Mouse (Mus musculus): ENCODE results near the gene Map4. TPM values are rescaled to one million over a fixed set of nuclear protein-coding genes. Genes with fewer than 3 reads are reported as not detected.

The Map4 gene
- polyA plus RNA-seq, 1 experiment from 2014 or later = 159 TPM

DNA sequence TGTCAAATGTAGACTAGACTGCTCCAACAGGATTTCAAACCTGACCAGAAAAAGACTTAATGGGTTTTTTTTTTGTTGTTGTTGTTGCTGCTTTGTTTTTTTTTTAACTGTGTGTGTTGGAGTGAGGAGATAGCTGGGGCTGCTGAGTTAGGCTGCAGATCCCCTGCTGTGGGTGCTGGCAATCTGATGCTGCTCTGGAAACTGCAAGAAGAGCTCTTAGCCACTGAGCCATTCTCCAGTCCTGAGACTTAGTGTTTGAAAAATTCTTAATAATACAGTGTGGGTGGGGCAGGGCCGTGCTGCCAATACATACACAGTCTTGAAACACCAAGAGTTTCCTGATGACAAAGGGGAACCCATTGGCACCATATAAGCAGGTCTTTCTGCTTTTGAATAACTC lies 70.7 kb downstream of the Map4 start:
- no peaks in the 10 kb centered on the region for H3K36me3 ChIP-seq (ENCODE audit: control insufficient read depth, insufficient read depth, low read length)
- no peaks in the 10 kb centered on the region for H3K9me3 ChIP-seq (ENCODE audit: control insufficient read depth, low read length)
- H3K4me1 ChIP-seq (ENCODE audit: control insufficient read depth, insufficient read depth, low read length) = no peaks in the 10 kb centered on the region
- H3K27me3 ChIP-seq (ENCODE audit: control insufficient read depth, insufficient read depth, low read length) = no peaks in the 10 kb centered on the region
- no peak overlapping the region for H3K9ac ChIP-seq (replicated peaks; ENCODE audit: low read length)
- 73% methylated on average over 1 of the region's 1 CpGs for WGBS
- H3K4me3 ChIP-seq (replicated peaks; ENCODE audit: low read depth, low read length) = no peak overlapping the region
- no peak overlapping the region for H3K27ac ChIP-seq (replicated peaks; ENCODE audit: low read depth, low read length)
- ATAC-seq (ENCODE audit: low FRiP score, low TSS enrichment) (no peak), DNase-seq (peak; percentile 5)
- H3K4me2 ChIP-seq (ENCODE audit: low read length) = no peak overlapping the region

- WGBS = 90% methylated on average over 3 of the region's 3 CpGs
- ATAC-seq (ENCODE audit: low FRiP score, low TSS enrichment) (no peak), DNase-seq (no peak)
- H3K4me1 ChIP-seq (ENCODE audit: control insufficient read depth, insufficient read depth, low read length) = no peaks in the 10 kb centered on the region
- no peak overlapping the region for H3K4me2 ChIP-seq (ENCODE audit: low read length)
- H3K9ac ChIP-seq (replicated peaks; ENCODE audit: low read length) = no peak overlapping the region
- H3K4me3 ChIP-seq (replicated peaks; ENCODE audit: low read depth, low read length) = no peak overlapping the region
- no peaks in the 10 kb centered on the region for H3K9me3 ChIP-seq (ENCODE audit: control insufficient read depth, low read length)
- no peak overlapping the region for H3K27ac ChIP-seq (replicated peaks; ENCODE audit: low read depth, low read length)
- no peaks in the 10 kb centered on the region for H3K36me3 ChIP-seq (ENCODE audit: control insufficient read depth, insufficient read depth, low read length)
- H3K27me3 ChIP-seq (ENCODE audit: control insufficient read depth, insufficient read depth, low read length) = no peaks in the 10 kb centered on the region
Observed at GRCm38 (mm10) chr9:110002413-110002812, 71.2 kb downstream of the Map4 start.

DNA sequence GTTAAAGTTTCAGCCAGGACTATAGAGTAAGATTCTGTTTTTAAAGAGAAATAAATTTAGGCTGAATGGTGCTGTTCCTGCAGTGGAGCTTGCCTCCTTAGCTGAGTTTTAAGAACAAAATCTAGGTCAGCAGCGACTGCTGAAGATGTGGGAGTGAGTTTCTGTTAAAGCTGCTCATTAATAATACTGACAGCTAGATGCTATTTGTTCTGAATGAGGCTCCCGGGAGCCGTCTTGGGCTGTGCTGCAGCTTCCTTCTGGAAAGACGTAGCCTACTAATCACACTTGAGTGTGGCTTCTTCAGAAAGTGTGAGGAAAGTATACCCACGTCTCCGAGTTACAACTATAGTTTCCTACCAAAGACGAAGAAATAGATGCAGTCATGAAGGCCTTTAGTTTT lies 88.0 kb downstream of the Map4 start:
- Histone ChIP-seq H3K4me3 (replicated peaks; ENCODE audit: low read depth, low read length) (no peak overlapping the region), H3K36me3 (ENCODE audit: control insufficient read depth, insufficient read depth, low read length) (no peaks in the 10 kb centered on the region), H3K9ac (replicated peaks; ENCODE audit: low read length) (no peak overlapping the region), H3K4me2 (ENCODE audit: low read length) (no peak overlapping the region), H3K27ac (replicated peaks; ENCODE audit: low read depth, low read length) (no peak overlapping the region), H3K27me3 (ENCODE audit: control insufficient read depth, insufficient read depth, low read length) (no peaks in the 10 kb centered on the region), H3K9me3 (ENCODE audit: control insufficient read depth, low read length) (no peaks in the 10 kb centered on the region), H3K4me1 (ENCODE audit: control insufficient read depth, insufficient read depth, low read length) (no peaks in the 10 kb centered on the region)
- ATAC-seq (ENCODE audit: low FRiP score, low TSS enrichment) (no peak), DNase-seq (no peak)
- 68% methylated on average over 7 of the region's 7 CpGs for WGBS

DNA sequence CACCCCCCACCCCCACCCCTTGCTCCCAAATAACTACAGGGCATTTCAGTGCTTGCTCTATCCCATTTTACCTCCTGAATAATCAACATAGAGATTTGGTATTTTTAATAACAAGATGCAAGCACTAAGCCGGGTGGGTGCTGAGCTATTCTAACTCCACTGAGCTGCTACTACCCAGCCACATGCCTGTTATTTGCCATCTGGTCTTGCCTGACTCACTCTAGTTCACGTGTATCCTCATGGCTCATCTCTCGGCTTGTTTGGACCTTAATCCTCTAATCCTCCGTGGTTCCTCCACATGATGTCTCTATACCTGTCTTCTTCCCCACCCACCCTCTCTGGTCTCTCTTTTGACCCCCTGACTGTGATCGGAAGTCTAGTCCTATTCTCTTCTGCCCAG lies 89.1 kb downstream of the Map4 start:
- no peaks in the 10 kb centered on the region for H3K36me3 ChIP-seq (ENCODE audit: control insufficient read depth, insufficient read depth, low read length)
- H3K27ac ChIP-seq (replicated peaks; ENCODE audit: low read depth, low read length) = no peak overlapping the region
- no peak overlapping the region for H3K4me2 ChIP-seq (ENCODE audit: low read length)
- WGBS = 43% methylated on average over 5 of the region's 5 CpGs
- DNase-seq = no peak
- no peak for ATAC-seq (ENCODE audit: low FRiP score, low TSS enrichment)
- no peak overlapping the region for H3K4me3 ChIP-seq (replicated peaks; ENCODE audit: low read depth, low read length)
- no peaks in the 10 kb centered on the region for H3K9me3 ChIP-seq (ENCODE audit: control insufficient read depth, low read length)
- no peak overlapping the region for H3K9ac ChIP-seq (replicated peaks; ENCODE audit: low read length)
- no peaks in the 10 kb centered on the region for H3K27me3 ChIP-seq (ENCODE audit: control insufficient read depth, insufficient read depth, low read length)
- no peaks in the 10 kb centered on the region for H3K4me1 ChIP-seq (ENCODE audit: control insufficient read depth, insufficient read depth, low read length)

DNA sequence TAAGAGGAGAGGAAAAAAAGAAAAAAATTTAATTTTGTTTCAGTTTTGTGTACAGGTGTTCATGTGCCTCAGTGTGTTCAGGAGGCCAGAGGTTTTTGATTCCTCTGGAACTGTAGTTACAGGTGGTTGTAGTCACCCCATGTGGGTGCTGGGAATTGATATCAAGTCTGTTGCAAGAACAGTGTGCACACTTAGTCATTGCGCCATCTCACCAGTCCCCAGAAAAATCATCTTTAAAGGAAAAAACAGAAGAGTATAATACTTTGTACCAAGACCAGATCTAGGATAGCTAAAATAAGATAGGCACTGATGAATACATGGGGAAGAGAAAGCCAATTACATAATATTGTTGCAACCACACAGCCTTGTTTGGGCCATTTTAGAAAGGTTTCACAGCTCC lies 90.2 kb downstream of the Map4 start:
- H3K9me3 ChIP-seq (ENCODE audit: control insufficient read depth, low read length) = no peaks in the 10 kb centered on the region
- H3K9ac ChIP-seq (replicated peaks; ENCODE audit: low read length) = no peak overlapping the region
- no peaks in the 10 kb centered on the region for H3K36me3 ChIP-seq (ENCODE audit: control insufficient read depth, insufficient read depth, low read length)
- no peak overlapping the region for H3K4me2 ChIP-seq (ENCODE audit: low read length)
- no peak overlapping the region for H3K4me3 ChIP-seq (replicated peaks; ENCODE audit: low read depth, low read length)
- no peaks in the 10 kb centered on the region for H3K27me3 ChIP-seq (ENCODE audit: control insufficient read depth, insufficient read depth, low read length)
- no peaks in the 10 kb centered on the region for H3K4me1 ChIP-seq (ENCODE audit: control insufficient read depth, insufficient read depth, low read length)
- 94% methylated on average over 1 of the region's 1 CpGs for WGBS
- H3K27ac ChIP-seq (replicated peaks; ENCODE audit: low read depth, low read length) = no peak overlapping the region
- no peak for DNase-seq
- ATAC-seq (ENCODE audit: low FRiP score, low TSS enrichment) = no peak

DNA sequence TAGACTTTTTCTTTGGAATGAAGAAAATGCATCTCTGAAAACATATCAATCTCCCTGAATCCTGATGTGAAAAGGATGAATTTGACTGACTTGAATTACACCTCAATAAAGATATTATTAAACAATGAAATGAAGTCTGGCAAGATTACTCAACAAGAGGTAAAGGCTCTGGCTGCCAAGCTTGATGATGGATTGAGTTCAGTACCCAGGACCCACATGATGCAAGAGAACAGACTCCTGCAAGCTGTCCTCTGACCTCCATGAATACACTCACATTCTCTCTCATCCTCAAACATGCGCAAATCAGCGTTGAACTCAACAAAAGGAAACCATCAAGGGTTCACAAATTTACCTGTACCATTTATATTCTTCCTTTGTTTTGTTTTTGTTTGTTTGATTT lies 90.9 kb downstream of the Map4 start:
- no peak for DNase-seq
- WGBS = 97% methylated on average over 2 of the region's 2 CpGs
- H3K27me3 ChIP-seq (ENCODE audit: control insufficient read depth, insufficient read depth, low read length) = no peaks in the 10 kb centered on the region
- no peaks in the 10 kb centered on the region for H3K9me3 ChIP-seq (ENCODE audit: control insufficient read depth, low read length)
- H3K9ac ChIP-seq (replicated peaks; ENCODE audit: low read length) = no peak overlapping the region
- ATAC-seq (ENCODE audit: low FRiP score, low TSS enrichment) = no peak
- H3K4me2 ChIP-seq (ENCODE audit: low read length) = no peak overlapping the region
- H3K27ac ChIP-seq (replicated peaks; ENCODE audit: low read depth, low read length) = no peak overlapping the region
- H3K36me3 ChIP-seq (ENCODE audit: control insufficient read depth, insufficient read depth, low read length) = no peaks in the 10 kb centered on the region
- no peak overlapping the region for H3K4me3 ChIP-seq (replicated peaks; ENCODE audit: low read depth, low read length)
- H3K4me1 ChIP-seq (ENCODE audit: control insufficient read depth, insufficient read depth, low read length) = no peaks in the 10 kb centered on the region

DNA sequence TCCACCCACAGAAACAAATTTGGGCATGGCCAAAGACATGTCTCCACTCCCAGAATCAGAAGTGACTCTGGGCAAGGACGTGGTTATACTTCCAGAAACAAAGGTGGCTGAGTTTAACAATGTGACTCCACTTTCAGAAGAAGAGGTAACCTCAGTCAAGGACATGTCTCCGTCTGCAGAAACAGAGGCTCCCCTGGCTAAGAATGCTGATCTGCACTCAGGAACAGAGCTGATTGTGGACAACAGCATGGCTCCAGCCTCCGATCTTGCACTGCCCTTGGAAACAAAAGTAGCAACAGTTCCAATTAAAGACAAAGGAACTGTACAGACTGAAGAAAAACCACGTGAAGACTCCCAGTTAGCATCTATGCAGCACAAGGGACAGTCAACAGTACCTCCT lies 103.8 kb downstream of the Map4 start:
- Histone ChIP-seq H3K4me3 (replicated peaks; ENCODE audit: low read depth, low read length) (no peak overlapping the region), H3K27me3 (ENCODE audit: control insufficient read depth, insufficient read depth, low read length) (no peaks in the 10 kb centered on the region), H3K9me3 (ENCODE audit: control insufficient read depth, low read length) (no peaks in the 10 kb centered on the region), H3K4me1 (ENCODE audit: control insufficient read depth, insufficient read depth, low read length) (no peaks in the 10 kb centered on the region), H3K27ac (replicated peaks; ENCODE audit: low read depth, low read length) (no peak overlapping the region), H3K9ac (replicated peaks; ENCODE audit: low read length) (no peak overlapping the region), H3K36me3 (ENCODE audit: control insufficient read depth, insufficient read depth, low read length) (peaks cover 47% of the 10 kb centered on the region), H3K4me2 (ENCODE audit: low read length) (no peak overlapping the region)
- no peak for DNase-seq
- WGBS = 89% methylated on average over 4 of the region's 4 CpGs
- ATAC-seq (ENCODE audit: low FRiP score, low TSS enrichment) = no peak

- Histone ChIP-seq H3K36me3 (ENCODE audit: control insufficient read depth, insufficient read depth, low read length) (peaks cover 50% of the 10 kb centered on the region), H3K4me3 (replicated peaks; ENCODE audit: low read depth, low read length) (no peak overlapping the region), H3K4me1 (ENCODE audit: control insufficient read depth, insufficient read depth, low read length) (no peaks in the 10 kb centered on the region), H3K9ac (replicated peaks; ENCODE audit: low read length) (no peak overlapping the region), H3K9me3 (ENCODE audit: control insufficient read depth, low read length) (no peaks in the 10 kb centered on the region), H3K4me2 (ENCODE audit: low read length) (no peak overlapping the region), H3K27ac (replicated peaks; ENCODE audit: low read depth, low read length) (no peak overlapping the region), H3K27me3 (ENCODE audit: control insufficient read depth, insufficient read depth, low read length) (no peaks in the 10 kb centered on the region)
- DNase-seq (no peak), ATAC-seq (ENCODE audit: low FRiP score, low TSS enrichment) (no peak)
- WGBS = 96% methylated on average over 8 of the region's 8 CpGs
Observed at GRCm38 (mm10) chr9:110037895-110038294, 106.6 kb downstream of the Map4 start.

GRCm38 (mm10) chr9:110038485-110038884 lies 107.2 kb downstream of the Map4 start:
- no peak for ATAC-seq (ENCODE audit: low FRiP score, low TSS enrichment)
- 97% methylated on average over 2 of the region's 2 CpGs for WGBS
- Histone ChIP-seq H3K9me3 (ENCODE audit: control insufficient read depth, low read length) (no peaks in the 10 kb centered on the region), H3K27me3 (ENCODE audit: control insufficient read depth, insufficient read depth, low read length) (no peaks in the 10 kb centered on the region), H3K27ac (replicated peaks; ENCODE audit: low read depth, low read length) (no peak overlapping the region), H3K9ac (replicated peaks; ENCODE audit: low read length) (no peak overlapping the region), H3K4me2 (ENCODE audit: low read length) (no peak overlapping the region), H3K36me3 (ENCODE audit: control insufficient read depth, insufficient read depth, low read length) (peaks cover 47% of the 10 kb centered on the region), H3K4me3 (replicated peaks; ENCODE audit: low read depth, low read length) (no peak overlapping the region), H3K4me1 (ENCODE audit: control insufficient read depth, insufficient read depth, low read length) (no peaks in the 10 kb centered on the region)
- DNase-seq = no peak

Measured in midbrain, embryonic 14.5 days (tissue).